Comparison of ENCODE assay signal across 8 mouse cellular contexts in genomic region chr17:28930392-28931074, GRCm38 (mm10). TPM values are rescaled to one million over a fixed set of nuclear protein-coding genes. Genes with fewer than 3 reads are reported as not detected.
DNase-seq lines count a peak whose midpoint lies in the region; ATAC-seq lines count a peak whose summit lies in the region.

No protein-coding gene starts in this region.

- H3K4me1 ChIP-seq in intestine, embryonic 15.5 days (replicated peaks): peaks cover 13% of the 10 kb centered on the region
- peaks cover 12% of the 10 kb centered on the region for H3K4me1 ChIP-seq in limb, embryonic 15.5 days
- peaks cover 8% of the 10 kb centered on the region for H3K4me1 ChIP-seq in midbrain, embryonic 15.5 days
- H3K4me1 ChIP-seq in stomach, embryonic 16.5 days (ENCODE audit: control insufficient read depth, insufficient read depth, low read length): peaks cover 20% of the 10 kb centered on the region

- no peaks in the 10 kb centered on the region for H3K36me3 ChIP-seq in intestine, embryonic 15.5 days
- H3K36me3 ChIP-seq in limb, embryonic 15.5 days: no peaks in the 10 kb centered on the region
- no peaks in the 10 kb centered on the region for H3K36me3 ChIP-seq in midbrain, embryonic 15.5 days (replicated peaks)
- no peaks in the 10 kb centered on the region for H3K36me3 ChIP-seq in stomach, embryonic 16.5 days (ENCODE audit: control insufficient read depth, insufficient read depth, low read length)

- peak overlapping the region; percentile 53 for H3K4me2 ChIP-seq in intestine, embryonic 15.5 days (replicated peaks)
- peak overlapping the region; percentile 4; the same call in 1 of the 2 replicates for H3K4me2 ChIP-seq in limb, embryonic 15.5 days
- H3K4me2 ChIP-seq in midbrain, embryonic 15.5 days: no peak overlapping the region
- H3K4me2 ChIP-seq in stomach, embryonic 16.5 days (ENCODE audit: low read depth, low read length): peak overlapping the region; percentile 29

- intact Hi-C loops in left cerebral cortex, postnatal 36 days (cut with DNase I): no loop called here
- intact Hi-C loops in gastrocnemius, postnatal 36 days (cut with DNase I): no loop called here

- no peaks in the 10 kb centered on the region for H3K27me3 ChIP-seq in intestine, embryonic 15.5 days (replicated peaks)
- H3K27me3 ChIP-seq in limb, embryonic 15.5 days: no peaks in the 10 kb centered on the region
- H3K27me3 ChIP-seq in midbrain, embryonic 15.5 days (replicated peaks): no peaks in the 10 kb centered on the region
- no peaks in the 10 kb centered on the region for H3K27me3 ChIP-seq in stomach, embryonic 16.5 days (ENCODE audit: control insufficient read depth, insufficient read depth, low read length)

- H3K4me3 ChIP-seq in intestine, embryonic 15.5 days (replicated peaks): no peak overlapping the region
- H3K4me3 ChIP-seq in limb, embryonic 15.5 days: no peak overlapping the region
- H3K4me3 ChIP-seq in midbrain, embryonic 15.5 days: no peak overlapping the region
- H3K4me3 ChIP-seq in stomach, embryonic 16.5 days (replicated peaks; ENCODE audit: low read length): peak overlapping the region; percentile 1; the same call in 1 of the 2 replicates

- H3K9me3 ChIP-seq in intestine, embryonic 15.5 days: no peaks in the 10 kb centered on the region
- H3K9me3 ChIP-seq in limb, embryonic 15.5 days: no peaks in the 10 kb centered on the region
- no peaks in the 10 kb centered on the region for H3K9me3 ChIP-seq in midbrain, embryonic 15.5 days
- no peaks in the 10 kb centered on the region for H3K9me3 ChIP-seq in stomach, embryonic 16.5 days (replicated peaks; ENCODE audit: control insufficient read depth, low read length)

- DNase-seq in left cerebral cortex, postnatal 36 days (ENCODE audit: low spot score in 2 of 2): peak; percentile 29 to 52
- DNase-seq in left cerebral cortex, adult 11 months (ENCODE audit: low spot score): no peak
- DNase-seq in embryo, embryonic 10.5 days (ENCODE audit: low spot score): peak; percentile 65
- peak; percentile 86 to 93 for DNase-seq in gastrocnemius, postnatal 36 days

- peak; percentile 93 for ATAC-seq in intestine, embryonic 15.5 days
- ATAC-seq in limb, embryonic 15.5 days (ENCODE audit: insufficient number of reproducible peaks, low FRiP score, low TSS enrichment, low read depth): peak; percentile 71
- 0 out of 2 replicates have a peak, but pooled peaks have one; percentile 20 for ATAC-seq in midbrain, embryonic 15.5 days (replicated peaks)
- ATAC-seq in stomach, embryonic 16.5 days (ENCODE audit: insufficient read depth, low FRiP score): peak; percentile 91

- H3K9ac ChIP-seq in intestine, embryonic 15.5 days: peak overlapping the region; percentile 32
- no peak overlapping the region for H3K9ac ChIP-seq in limb, embryonic 15.5 days
- no peak overlapping the region for H3K9ac ChIP-seq in midbrain, embryonic 15.5 days
- H3K9ac ChIP-seq in stomach, embryonic 16.5 days (ENCODE audit: low read length): peak overlapping the region; percentile 18

- H3K27ac ChIP-seq in intestine, embryonic 15.5 days: peak overlapping the region; percentile 93
- peak overlapping the region; percentile 63 for H3K27ac ChIP-seq in limb, embryonic 15.5 days
- peak overlapping the region; percentile 49; the same call in 1 of the 2 replicates for H3K27ac ChIP-seq in midbrain, embryonic 15.5 days
- peak overlapping the region; percentile 85 for H3K27ac ChIP-seq in stomach, embryonic 16.5 days (ENCODE audit: low read length)

- 12% methylated on average over 14 of the region's 14 CpGs for WGBS in intestine, embryonic 15.5 days
- 13% methylated on average over 14 of the region's 14 CpGs for WGBS in limb, embryonic 15.5 days
- 38% methylated on average over 14 of the region's 14 CpGs for WGBS in midbrain, embryonic 15.5 days
- WGBS in stomach, embryonic 16.5 days: 6% methylated on average over 14 of the region's 14 CpGs

RNA-seq across cellular contexts. Expression of gene Pxt1, which starts 13.1 kb away (rescaled TPM):
- not detected for total RNA-seq in left cerebral cortex, postnatal 36 days (2021)
- not detected for total RNA-seq in gastrocnemius, postnatal 36 days (2021)
- polyA plus RNA-seq in intestine, embryonic 15.5 days (2015; fragmentation: Nextera tagmentation; extraction: Ambion mirVana): not detected in 2 replicates
- not detected in 2 replicates for polyA plus RNA-seq in limb, embryonic 15.5 days (2015; fragmentation: Nextera tagmentation; extraction: Ambion mirVana)
- 0.17 TPM in 1 of 2 replicates, not detected in the other for polyA plus RNA-seq in midbrain, embryonic 15.5 days (2015; fragmentation: Nextera tagmentation; extraction: Ambion mirVana)
- polyA plus RNA-seq in stomach, embryonic 16.5 days (2015; fragmentation: Nextera tagmentation; extraction: Ambion mirVana): 0.21 TPM in 1 of 2 replicates, not detected in the other

RNA-seq across cellular contexts. Expression of gene 4930539E08Rik, which starts 15.4 kb away (rescaled TPM):
- 10 to 100 TPM; 12.2 to 15.4 TPM for total RNA-seq in left cerebral cortex, postnatal 36 days (2021)
- not detected for total RNA-seq in gastrocnemius, postnatal 36 days (2021)
- 4.4 and 4.8 TPM in 2 replicates for polyA plus RNA-seq in intestine, embryonic 15.5 days (2015; fragmentation: Nextera tagmentation; extraction: Ambion mirVana)
- 0.22 and 0.27 TPM in 2 replicates for polyA plus RNA-seq in limb, embryonic 15.5 days (2015; fragmentation: Nextera tagmentation; extraction: Ambion mirVana)
- 1.7 and 2.5 TPM in 2 replicates for polyA plus RNA-seq in midbrain, embryonic 15.5 days (2015; fragmentation: Nextera tagmentation; extraction: Ambion mirVana)
- 0.25 and 0.31 TPM in 2 replicates for polyA plus RNA-seq in stomach, embryonic 16.5 days (2015; fragmentation: Nextera tagmentation; extraction: Ambion mirVana)

RNA-seq across cellular contexts. Expression of gene Kctd20, which starts 21.2 kb away (rescaled TPM):
- 10 to 100 TPM; 72.8 to 77.6 TPM for total RNA-seq in left cerebral cortex, postnatal 36 days (2021)
- total RNA-seq in gastrocnemius, postnatal 36 days (2021): 10 to 100 TPM; 32.2 to 36.7 TPM
- polyA plus RNA-seq in intestine, embryonic 15.5 days (2015; fragmentation: Nextera tagmentation; extraction: Ambion mirVana): 64.9 and 68.9 TPM in 2 replicates
- 88.9 and 98.7 TPM in 2 replicates for polyA plus RNA-seq in limb, embryonic 15.5 days (2015; fragmentation: Nextera tagmentation; extraction: Ambion mirVana)
- 91.1 and 93.9 TPM in 2 replicates for polyA plus RNA-seq in midbrain, embryonic 15.5 days (2015; fragmentation: Nextera tagmentation; extraction: Ambion mirVana)
- polyA plus RNA-seq in stomach, embryonic 16.5 days (2015; fragmentation: Nextera tagmentation; extraction: Ambion mirVana): 77.2 and 78.3 TPM in 2 replicates

Comparison
In these comparisons a context has a peak if more than half of its experiments do, and no peak if none do; other contexts are left out.
1. ATAC-seq: peak in every context shown above with its lines; median percentile 93 in intestine, embryonic 15.5 days; 91 in stomach, embryonic 16.5 days; 71 in limb, embryonic 15.5 days; 20 in midbrain, embryonic 15.5 days.
2. H3K9ac ChIP-seq: peak in intestine, embryonic 15.5 days (single experiment) and stomach, embryonic 16.5 days (single experiment); none in limb, embryonic 15.5 days (single experiment) and midbrain, embryonic 15.5 days (single experiment).
3. Peak in every context shown above with its lines, with median percentiles within 50 percentile points of each other: H3K27ac ChIP-seq.